Mouse (Mus musculus): ENCODE measurements at regions not wholly inside any gene's neighbourhood (a gene's known extent, or its start where the extent isn't known, plus 50 kb on each side); places are given as distances from the start of the nearest gene placed in this dataset.

GRCm38 (mm10) chr3:38783051-38783450, 103.7 kb upstream of the Fat4 start:
- TF ChIP-seq CTCF (IDR thresholded peaks at IDR 0.05; ENCODE audit: low read depth, low read length) = no peak
- no peak for TF ChIP-seq POLR2A (IDR thresholded peaks at IDR 0.05; ENCODE audit: insufficient read depth, low read length)
- no peak for TF ChIP-seq EP300 (IDR thresholded peaks at IDR 0.05; ENCODE audit: insufficient read depth, low read depth, low read length)
